In genomic region chr6:147261616-147262015, GRCm38 (mm10) we compare ENCODE assay signal across 18 mouse cellular contexts. TPM values are rescaled to one million over a fixed set of nuclear protein-coding genes. Genes with fewer than 3 reads are reported as not detected.
A peak's percentile ranks its signal among the peaks of the same experiment; 100 is the strongest.
DNase-seq lines count a peak whose midpoint lies in the region; ATAC-seq and TF ChIP-seq lines count a peak whose summit lies in the region.
"Had no signal": no experiment of that assay in that cellular context is flagged by ENCODE, and none has a peak within 500 bp of the region (broad histone marks: within the 10 kb centered on the region; RNA-seq: fewer than 3 reads in every experiment).

No protein-coding gene starts in this region.

- H3K4me2 ChIP-seq in forebrain, embryonic 13.5 days, result peak overlapping the region; percentile 95
- no peak overlapping the region for H3K4me2 ChIP-seq in forebrain, postnatal 0 days (ENCODE audit: low read depth)
- peak overlapping the region; percentile 72 for H3K4me2 ChIP-seq in lung, embryonic 14.5 days
- peak overlapping the region; percentile 89 for H3K4me2 ChIP-seq in embryonic facial prominence, embryonic 15.5 days (replicated peaks)
- H3K4me2 ChIP-seq: liver, embryonic 12.5 days; midbrain, embryonic 12.5 days had no signal

- H3K9me3 ChIP-seq in forebrain, embryonic 13.5 days (replicated peaks), result no peaks in the 10 kb centered on the region
- H3K9me3 ChIP-seq in forebrain, postnatal 0 days (ENCODE audit: low read length), result no peaks in the 10 kb centered on the region
- H3K9me3 ChIP-seq in lung, embryonic 14.5 days (ENCODE audit: low read depth, low read length), result no peaks in the 10 kb centered on the region
- H3K9me3 ChIP-seq in embryonic facial prominence, embryonic 15.5 days (replicated peaks), result no peaks in the 10 kb centered on the region
- H3K9me3 ChIP-seq: liver, embryonic 12.5 days; midbrain, embryonic 12.5 days had no signal

- no peak for TF ChIP-seq CTCF in forebrain, postnatal 0 days (IDR thresholded peaks at IDR 0.05; ENCODE audit: low read depth)
- no peak for TF ChIP-seq CTCF in lung, embryonic 14.5 days (IDR thresholded peaks at IDR 0.05; ENCODE audit: low read depth)

- no peak for ATAC-seq in forebrain, embryonic 13.5 days
- no peak for ATAC-seq in forebrain, postnatal 0 days
- ATAC-seq in lung, embryonic 14.5 days (ENCODE audit: insufficient read depth), result no peak
- ATAC-seq in embryonic facial prominence, embryonic 15.5 days (ENCODE audit: insufficient number of reproducible peaks, low FRiP score, low TSS enrichment, low read depth), result no peak
- ATAC-seq: liver, embryonic 12.5 days had no signal

- 0 out of 2 replicates have a peak overlapping the region, but pooled peaks have one; percentile 52 for H3K4me3 ChIP-seq in forebrain, embryonic 13.5 days
- no peak overlapping the region for H3K4me3 ChIP-seq in forebrain, postnatal 0 days (ENCODE audit: low read depth, low read length)
- peak overlapping the region; percentile 49 for H3K4me3 ChIP-seq in lung, embryonic 14.5 days (ENCODE audit: low read depth, low read length)
- peak overlapping the region; percentile 56 for H3K4me3 ChIP-seq in embryonic facial prominence, embryonic 15.5 days (replicated peaks)
- H3K4me3 ChIP-seq: liver, embryonic 12.5 days; midbrain, embryonic 12.5 days had no signal

- no peak overlapping the region for H3K27ac ChIP-seq in forebrain, embryonic 13.5 days
- H3K27ac ChIP-seq in forebrain, postnatal 0 days (ENCODE audit: low read depth, low read length), result no peak overlapping the region
- H3K27ac ChIP-seq in lung, embryonic 14.5 days (ENCODE audit: low read depth), result no peak overlapping the region
- no peak overlapping the region for H3K27ac ChIP-seq in embryonic facial prominence, embryonic 15.5 days (replicated peaks)
- H3K27ac ChIP-seq: liver, embryonic 12.5 days; macrophage; midbrain, embryonic 12.5 days had no signal

- H3K36me3 ChIP-seq in forebrain, embryonic 13.5 days (ENCODE audit: poor library complexity, severe bottlenecking), result no peaks in the 10 kb centered on the region
- no peaks in the 10 kb centered on the region for H3K36me3 ChIP-seq in forebrain, postnatal 0 days (ENCODE audit: insufficient read depth)
- H3K36me3 ChIP-seq in lung, embryonic 14.5 days (ENCODE audit: insufficient read depth), result no peaks in the 10 kb centered on the region
- no peaks in the 10 kb centered on the region for H3K36me3 ChIP-seq in embryonic facial prominence, embryonic 15.5 days
- H3K36me3 ChIP-seq: liver, embryonic 12.5 days; midbrain, embryonic 12.5 days had no signal

- H3K9ac ChIP-seq in forebrain, embryonic 13.5 days, result no peak overlapping the region
- no peak overlapping the region for H3K9ac ChIP-seq in forebrain, postnatal 0 days
- H3K9ac ChIP-seq in lung, embryonic 14.5 days, result no peak overlapping the region
- H3K9ac ChIP-seq in embryonic facial prominence, embryonic 15.5 days, result no peak overlapping the region
- H3K9ac ChIP-seq: liver, embryonic 12.5 days; midbrain, embryonic 12.5 days had no signal

- peaks cover 29% of the 10 kb centered on the region for H3K4me1 ChIP-seq in forebrain, embryonic 13.5 days
- 0 out of 2 replicates have a peak, but pooled peaks cover 4% of the 10 kb centered on the region for H3K4me1 ChIP-seq in forebrain, postnatal 0 days (ENCODE audit: insufficient read depth)
- H3K4me1 ChIP-seq in lung, embryonic 14.5 days (ENCODE audit: insufficient read depth), result no peaks in the 10 kb centered on the region
- H3K4me1 ChIP-seq in embryonic facial prominence, embryonic 15.5 days, result peaks cover 20% of the 10 kb centered on the region
- H3K4me1 ChIP-seq: liver, embryonic 12.5 days had no signal

- peaks cover 46% of the 10 kb centered on the region for H3K27me3 ChIP-seq in forebrain, embryonic 13.5 days
- H3K27me3 ChIP-seq in forebrain, postnatal 0 days (ENCODE audit: insufficient read depth, low read length), result peaks cover 35% of the 10 kb centered on the region
- H3K27me3 ChIP-seq in lung, embryonic 14.5 days (ENCODE audit: insufficient read depth, low read length), result peaks cover 21% of the 10 kb centered on the region
- peaks cover 13% of the 10 kb centered on the region for H3K27me3 ChIP-seq in embryonic facial prominence, embryonic 15.5 days

- intact Hi-C loops in left cerebral cortex, postnatal 14 days (cut with DNase I), result no loop called here

- WGBS in forebrain, embryonic 13.5 days, result 6% methylated on average over 3 of the region's 3 CpGs
- 4% methylated on average over 3 of the region's 3 CpGs for WGBS in forebrain, postnatal 0 days
- 20% methylated on average over 3 of the region's 3 CpGs for WGBS in lung, embryonic 14.5 days
- WGBS in embryonic facial prominence, embryonic 15.5 days, result 13% methylated on average over 3 of the region's 3 CpGs

- no peak for DNase-seq in forebrain, postnatal 0 days
- DNase-seq in lung, embryonic 14.5 days, result peak; percentile 67
- DNase-seq in lung, adult 18-20 months, result no peak
- DNase-seq in MN1 (ENCODE audit: low spot score), result peak; percentile 35
- no peak for DNase-seq in thymus, postnatal 0 days (ENCODE audit: low spot score)
- no peak for DNase-seq in left cerebral cortex, postnatal 14 days (ENCODE audit: low spot score in 2 of 2)
- DNase-seq: adrenal gland, adult 8-10 months; cerebellum, adult 8-10 months; gastrocnemius, postnatal 36 days; kidney, adult 11 months; kidney, postnatal 14 days had no signal

RNA-seq across cellular contexts. Expression of gene Pthlh, which starts 2.4 kb away (rescaled TPM):
- polyA plus RNA-seq in forebrain, embryonic 13.5 days (2015; fragmentation: Nextera tagmentation; extraction: Ambion mirVana), result 1.6 and 2.8 TPM in 2 replicates
- 0.86 and 0.92 TPM in 2 replicates for total RNA-seq in forebrain, postnatal 0 days (2014; rRNA removed)
- polyA plus RNA-seq in forebrain, postnatal 0 days (2015; fragmentation: Nextera tagmentation; extraction: Ambion mirVana), result 1.4 and 2.9 TPM in 2 replicates
- 12.3 and 13.1 TPM in 2 replicates for polyA plus RNA-seq in lung, embryonic 14.5 days (2014; fragmentation: Nextera tagmentation; extraction: Ambion mirVana)
- polyA plus RNA-seq in embryonic facial prominence, embryonic 15.5 days (2015; fragmentation: Nextera tagmentation; extraction: Ambion mirVana), result 26.3 and 26.7 TPM in 2 replicates
- 3.1 and 3.3 TPM in 2 replicates for polyA plus RNA-seq in thymus, postnatal 0 days (2015; fragmentation: Nextera tagmentation; extraction: Ambion mirVana)
- 1 to 10 TPM; 3.7 to 3.8 TPM for total RNA-seq in left cerebral cortex, postnatal 14 days (2021)
- total RNA-seq: ES-E14; hematopoietic stem cell, adult 5-6 weeks had no signal
- polyA plus RNA-seq: macrophage had no signal

Comparison
In these comparisons a context has a peak if more than half of its experiments do, and no peak if none do; other contexts are left out.
1. DNase-seq: peak in lung, embryonic 14.5 days (single experiment) and MN1 (single experiment); none in forebrain, postnatal 0 days (single experiment), lung, adult 18-20 months (0 of 2), thymus, postnatal 0 days (single experiment) and left cerebral cortex, postnatal 14 days (0 of 2).